Mouse (Mus musculus) CH12.LX (cell line): ENCODE data around the gene Stat6. TPM values are rescaled to one million over a fixed set of nuclear protein-coding genes. Genes with fewer than 3 reads are reported as not detected.

ENCODE experiments used
- DNase-seq: peaks from one replicate; pipeline ENCODE4 v3.0.0-alpha.2; 2013; ENCODE audit errors: extremely low read depth
- H3K27ac ChIP-seq: 2 replicates; pipeline ENCODE4 v1.5.1; 2012; ENCODE audit warnings: low read depth, mild to moderate bottlenecking, control low read depth, moderate library complexity; ENCODE audit not compliant: insufficient read depth
- H3K27me3 ChIP-seq: replicated peaks from 2 replicates; pipeline ENCODE3; 2012; ENCODE audit warnings: inconsistent platforms
- H3K36me3 ChIP-seq, 2 experiments: replicated peaks in 1 of 2; 2 replicates each; pipeline versions ENCODE3 to v1.6.1; 2012; ENCODE audit warnings: inconsistent platforms in 1 of 2, low read length in 1 of 2, mild to moderate bottlenecking in 1 of 2, mixed read lengths in 1 of 2, moderate library complexity in 1 of 2; ENCODE audit not compliant: control insufficient read depth in 1 of 2, insufficient read depth in 1 of 2
- H3K4me1 ChIP-seq, 2 experiments: 2 replicates each; pipeline ENCODE4 v1.6.1; 2012; ENCODE audit warnings: inconsistent platforms in 1 of 2, moderate library complexity in 1 of 2; ENCODE audit not compliant: insufficient read depth in 2 of 2, control insufficient read depth in 1 of 2
- H3K4me2 ChIP-seq: 2 replicates; pipeline ENCODE4 v1.6.1; 2012; ENCODE audit warnings: low read depth, mild to moderate bottlenecking, control low read depth; ENCODE audit not compliant: poor library complexity, insufficient read depth, severe bottlenecking
- H3K4me3 ChIP-seq, 3 experiments: fragments of 150-350 bp in 1 of 3; sonication (generic) in 1 of 3; replicated peaks in 1 of 3; 2 replicates each; pipeline versions ENCODE3 to v1.5.1; 2011 to 2012; ENCODE audit warnings: low read depth in 2 of 3, low read length in 2 of 3, mild to moderate bottlenecking in 2 of 3, moderate library complexity in 2 of 3, control low read depth in 1 of 3, improper control_type of control experiment in 1 of 3, inconsistent platforms in 1 of 3, mixed read lengths in 1 of 3; ENCODE audit not compliant: poor library complexity in 1 of 3
- H3K79me2 ChIP-seq: replicated peaks from 2 replicates; pipeline ENCODE4 v1.6.1; 2012; ENCODE audit warnings: mild to moderate bottlenecking, moderate library complexity; ENCODE audit not compliant: control insufficient read depth, poor library complexity, insufficient read depth, severe bottlenecking; ENCODE audit errors: extremely low read depth
- H3K9ac ChIP-seq: 2 replicates; pipeline ENCODE4 v1.6.1; 2012; ENCODE audit warnings: low read depth, mild to moderate bottlenecking, control low read depth, moderate library complexity; ENCODE audit not compliant: insufficient read depth
- H3K9me3 ChIP-seq: replicated peaks from 2 replicates; pipeline ENCODE3; 2012; ENCODE audit warnings: low read length, inconsistent platforms, mixed read lengths
- BHLHE40 ChIP-seq: IDR thresholded peaks from 2 replicates; pipeline ENCODE4 v1.6.1; 2011; ENCODE audit warnings: mild to moderate bottlenecking, low read depth, low read length, improper control_type of control experiment
- CHD2 ChIP-seq: IDR thresholded peaks from 2 replicates; pipeline ENCODE4 v1.6.1; 2011; ENCODE audit warnings: low read length, improper control_type of control experiment
- ETS1 ChIP-seq: conservative IDR thresholded peaks from 2 replicates; pipeline ENCODE4 v1.6.1; 2012; ENCODE audit warnings: low read depth, mild to moderate bottlenecking, inconsistent platforms, low read length, improper control_type of control experiment, moderate library complexity
- GABPA ChIP-seq: IDR thresholded peaks from 2 replicates; pipeline ENCODE4 v1.6.1; 2012; ENCODE audit warnings: low read depth, low read length, improper control_type of control experiment, inconsistent platforms; ENCODE audit not compliant: insufficient replicate concordance
- HCFC1 ChIP-seq: IDR thresholded peaks from 2 replicates; pipeline ENCODE4 v1.6.1; 2012; ENCODE audit warnings: low read depth, mild to moderate bottlenecking, inconsistent platforms, low read length, improper control_type of control experiment
- IRF4 ChIP-seq: IDR thresholded peaks from 2 replicates; pipeline ENCODE4 v1.6.1; 2014; ENCODE audit warnings: low read depth, mild to moderate bottlenecking, inconsistent platforms, low read length, improper control_type of control experiment
- JUN ChIP-seq: IDR thresholded peaks from 2 replicates; pipeline ENCODE4 v1.6.1; 2011; ENCODE audit warnings: low read depth, mild to moderate bottlenecking, low read length, improper control_type of control experiment, moderate library complexity; ENCODE audit not compliant: insufficient read depth
- JUND ChIP-seq: conservative IDR thresholded peaks from 2 replicates; pipeline ENCODE4 v1.6.1; 2011; ENCODE audit warnings: low read depth, low read length, improper control_type of control experiment
- KAT2A ChIP-seq: IDR thresholded peaks from 2 replicates; pipeline ENCODE4 v1.6.1; 2012; ENCODE audit warnings: low read length, improper control_type of control experiment, inconsistent platforms; ENCODE audit not compliant: insufficient replicate concordance
- MAFK ChIP-seq: IDR thresholded peaks from 2 replicates; pipeline ENCODE4 v1.6.1; 2011; ENCODE audit warnings: low read length, improper control_type of control experiment; ENCODE audit not compliant: insufficient replicate concordance
- MAX ChIP-seq: IDR thresholded peaks from 2 replicates; pipeline ENCODE4 v1.6.1; 2011; ENCODE audit warnings: low read length, improper control_type of control experiment
- MAZ ChIP-seq: IDR thresholded peaks from 2 replicates; pipeline ENCODE4 v1.6.1; 2012; ENCODE audit warnings: low read depth, mild to moderate bottlenecking, inconsistent platforms, low read length, improper control_type of control experiment, moderate library complexity
- MEF2A ChIP-seq: IDR thresholded peaks from 2 replicates; pipeline ENCODE4 v1.6.1; 2014; ENCODE audit warnings: low read depth, mild to moderate bottlenecking, inconsistent platforms, low read length, improper control_type of control experiment, borderline replicate concordance
- MYC ChIP-seq: IDR thresholded peaks from 2 replicates; pipeline ENCODE4 v1.6.1; 2011; ENCODE audit warnings: low read depth, mild to moderate bottlenecking, improper control_type of control experiment, low read length
- NELFE ChIP-seq: IDR thresholded peaks from 2 replicates; pipeline ENCODE4 v1.6.1; 2011; ENCODE audit warnings: low read depth, low read length, improper control_type of control experiment
- NRF1 ChIP-seq: IDR thresholded peaks from 2 replicates; pipeline ENCODE4 v1.6.1; 2014; ENCODE audit warnings: low read depth, mild to moderate bottlenecking, inconsistent platforms, low read length, improper control_type of control experiment, moderate library complexity
- PAX5 ChIP-seq: IDR thresholded peaks from 2 replicates; pipeline ENCODE4 v1.6.1; 2012; ENCODE audit warnings: low read length, inconsistent platforms, mixed read lengths
- POLR2AphosphoS2 ChIP-seq: IDR thresholded peaks from 2 replicates; pipeline ENCODE4 v1.6.1; 2011; ENCODE audit warnings: low read depth, low read length, improper control_type of control experiment
- RAD21 ChIP-seq: IDR thresholded peaks from 2 replicates; pipeline ENCODE4 v1.6.1; 2011; ENCODE audit warnings: low read depth, mild to moderate bottlenecking, low read length, improper control_type of control experiment, moderate library complexity
- RCOR1 ChIP-seq: conservative IDR thresholded peaks from 2 replicates; pipeline ENCODE4 v1.6.1; 2012; ENCODE audit warnings: low read depth, mild to moderate bottlenecking, inconsistent platforms, low read length, improper control_type of control experiment
- SMC3 ChIP-seq: IDR thresholded peaks from 2 replicates; pipeline ENCODE4 v1.6.1; 2011; ENCODE audit warnings: low read depth, low read length, improper control_type of control experiment
- TBP ChIP-seq: conservative IDR thresholded peaks from 2 replicates; pipeline ENCODE4 v1.6.1; 2011; ENCODE audit warnings: low read depth, low read length, improper control_type of control experiment
- UBTF ChIP-seq: IDR thresholded peaks from 2 replicates; pipeline ENCODE4 v1.6.1; 2012; ENCODE audit warnings: low read depth, mild to moderate bottlenecking, inconsistent platforms, low read length, improper control_type of control experiment, moderate library complexity
- ZC3H11A ChIP-seq: IDR thresholded peaks from 2 replicates; pipeline ENCODE4 v1.6.1; 2012; ENCODE audit warnings: low read depth, mild to moderate bottlenecking, inconsistent platforms, low read length, improper control_type of control experiment
- ZMIZ1 ChIP-seq: IDR thresholded peaks from 2 replicates; pipeline ENCODE4 v1.6.1; 2012; ENCODE audit warnings: low read depth, mild to moderate bottlenecking, inconsistent platforms, low read length, improper control_type of control experiment
- ZNF384 ChIP-seq: IDR thresholded peaks from 2 replicates; pipeline ENCODE4 v1.6.1; 2012; ENCODE audit warnings: low read depth, low read length, improper control_type of control experiment, inconsistent platforms
- dilution Hi-C: fragments of 300-500 bp; cut with MboI; formaldehyde crosslinking; loops from 2 replicates; pipeline ENCODE4 v1.14.3; 2020; ENCODE audit warnings: low sequenced_read_pairs; ENCODE audit not compliant: extremely low pct_unique_long_range_greater_than_20kb, extremely low pct_ligation_motif_present
- in situ Hi-C: fragments of 300-500 bp; cut with MboI; formaldehyde crosslinking; loops from 3 replicates; pipeline ENCODE4 v1.14.3; 2019; ENCODE audit warnings: low sequenced_read_pairs, low pct_ligation_motif_present, low pct_unique_long_range_greater_than_20kb, mixed read lengths
- polyA plus RNA-seq: library from polyadenylated mRNA; unstranded; fragments of >175 nt; gene quantifications from 2 replicates; pipeline ENCODE4 v1.2.1, GENCODE M21; 2012; ENCODE audit warnings: low read depth; ENCODE audit not compliant: insufficient read length
- total RNA-seq, 2 experiments: library from RNA; depleted of rRNA; stranded (reverse); fragments of 300-350 nt in 1 of 2; fragments of >200 nt in 1 of 2; gene quantifications; 2 replicates each; pipeline ENCODE4 v1.2.3; 2012 to 2014

Stat6 gene
- total and polyA plus RNA-seq, 3 experiments: 71.5 to 76.6 (median 72.1) TPM

GRCm38 (mm10) chr10:127659551-127659950 lies 16.8 kb downstream of the Stat6 start:
- no peak overlapping the region for H3K27ac ChIP-seq
- peaks cover 50 to 73% of the 10 kb centered on the region in 2 experiments for H3K36me3 ChIP-seq
- H3K79me2 ChIP-seq: no peaks in the 10 kb centered on the region
- H3K4me3 ChIP-seq: no peak overlapping the region
- in situ Hi-C loops (no loop called here), dilution Hi-C loops (no loop called here)
- TF ChIP-seq NRF1 (no peak), RAD21 (no peak), ZNF384 (no peak), MAZ (no peak), PAX5 (no peak), BHLHE40 (no peak), ETS1 (no peak), NELFE (no peak), SMC3 (no peak), RCOR1 (no peak), JUN (no peak), GABPA (no peak), ZC3H11A (no peak), TBP (no peak), MEF2A (no peak), ZMIZ1 (no peak), JUND (no peak), MAX (no peak), UBTF (no peak)
- no peaks in the 10 kb centered on the region for H3K9me3 ChIP-seq
- no peak overlapping the region for H3K4me2 ChIP-seq
- peaks cover 14 to 45% of the 10 kb centered on the region in 2 experiments for H3K4me1 ChIP-seq
- no peak overlapping the region for H3K9ac ChIP-seq
- no peak for DNase-seq
- no peaks in the 10 kb centered on the region for H3K27me3 ChIP-seq

- no peak for TF ChIP-seq RAD21
- no peak for TF ChIP-seq HCFC1
- no peak for TF ChIP-seq KAT2A
- no peak for TF ChIP-seq POLR2AphosphoS2
- no peak for TF ChIP-seq UBTF
- TF ChIP-seq ETS1: no peak
- no peak for TF ChIP-seq MAFK
- no peak for TF ChIP-seq CHD2
- TF ChIP-seq BHLHE40: no peak
- TF ChIP-seq MAX: no peak
- TF ChIP-seq GABPA: no peak
- no peak for TF ChIP-seq IRF4
- TF ChIP-seq MYC: no peak
- no peak for TF ChIP-seq RCOR1
- TF ChIP-seq, all 38 proteins: peak for 0
- Histone ChIP-seq H3K4me1 (peaks cover 14 to 58% of the 10 kb centered on the region in 2 experiments), H3K9me3 (no peaks in the 10 kb centered on the region), H3K9ac (no peak overlapping the region), H3K27me3 (peaks cover 13% of the 10 kb centered on the region), H3K79me2 (no peaks in the 10 kb centered on the region), H3K4me2 (no peak overlapping the region), H3K4me3 (peak overlapping the region in 1 of 3 experiments; percentile 37), H3K27ac (peak overlapping the region; percentile 46; the same call in 1 of the 2 replicates), H3K36me3 (peaks cover 35 to 61% of the 10 kb centered on the region in 2 experiments)
- in situ Hi-C loops (no loop called here), dilution Hi-C loops (no loop called here)
- DNase-seq: no peak
Observed at GRCm38 (mm10) chr10:127661291-127661914, 18.6 kb downstream of the Stat6 start.
